Mouse (Mus musculus) heart, postnatal 36 days (tissue): ENCODE measurements around the gene Abr. TPM values are rescaled to one million over a fixed set of nuclear protein-coding genes. Genes with fewer than 3 reads are reported as not detected.

Experiments used
- DNase-seq, 2 experiments: peaks; one replicate each; pipeline ENCODE4 v3.0.0; 2021 to 2022
- intact Hi-C: fragments of 180-260 bp; cut with DNase I; formaldehyde crosslinking; loops from one replicate; pipeline ENCODE4 v1.15.1; 2025
- total RNA-seq, 2 experiments: library from RNA; stranded (reverse); gene quantifications; 2 replicates each; pipeline ENCODE4 v1.2.3; 2021

Gene Abr
- total RNA-seq, 2 experiments from 2014 or later, result 25.8 TPM

DNA sequence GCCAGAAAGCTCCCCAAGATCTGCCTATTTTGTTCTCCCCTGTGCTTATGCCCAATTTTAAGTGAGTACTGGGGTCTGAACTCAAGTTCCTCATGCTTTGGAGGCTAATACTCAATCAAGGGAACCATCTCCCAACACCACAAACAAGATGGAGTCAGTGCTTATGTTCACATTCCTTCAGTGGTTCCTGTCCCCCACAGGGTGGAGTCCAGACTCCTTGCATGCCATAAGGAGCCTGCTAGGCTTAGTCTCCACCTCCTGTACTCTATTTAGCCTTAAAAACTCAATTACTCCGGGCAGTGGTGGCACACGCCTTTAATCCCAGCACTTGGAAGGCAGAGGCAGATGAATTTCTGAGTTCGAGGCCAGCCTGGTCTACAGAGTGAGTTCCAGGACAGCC is 2.8 kb upstream of the Abr start:
- intact Hi-C loops, result no loop called here
- DNase-seq, result no peak

DNA sequence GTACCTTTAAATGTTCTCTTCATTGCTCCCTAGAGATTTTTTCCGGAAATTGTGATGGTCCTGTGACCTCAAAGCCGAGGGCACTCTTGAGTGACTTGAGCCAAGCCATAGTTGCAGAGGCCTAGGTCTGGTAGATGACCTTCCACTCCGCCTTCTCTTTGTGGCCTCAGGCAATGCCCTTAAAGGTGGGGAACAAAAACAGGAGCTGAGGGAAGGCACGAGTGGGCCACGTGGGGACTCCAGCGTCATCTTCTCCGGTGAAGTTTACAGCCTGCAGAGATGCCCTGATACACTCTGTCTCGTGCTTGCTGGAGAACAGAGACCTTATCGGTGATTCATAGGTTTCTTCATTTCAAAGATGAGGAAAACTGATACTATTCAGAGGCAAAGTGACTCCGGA is 2.0 kb upstream of the Abr start:
- intact Hi-C loops, result no loop called here
- no peak for DNase-seq

DNA sequence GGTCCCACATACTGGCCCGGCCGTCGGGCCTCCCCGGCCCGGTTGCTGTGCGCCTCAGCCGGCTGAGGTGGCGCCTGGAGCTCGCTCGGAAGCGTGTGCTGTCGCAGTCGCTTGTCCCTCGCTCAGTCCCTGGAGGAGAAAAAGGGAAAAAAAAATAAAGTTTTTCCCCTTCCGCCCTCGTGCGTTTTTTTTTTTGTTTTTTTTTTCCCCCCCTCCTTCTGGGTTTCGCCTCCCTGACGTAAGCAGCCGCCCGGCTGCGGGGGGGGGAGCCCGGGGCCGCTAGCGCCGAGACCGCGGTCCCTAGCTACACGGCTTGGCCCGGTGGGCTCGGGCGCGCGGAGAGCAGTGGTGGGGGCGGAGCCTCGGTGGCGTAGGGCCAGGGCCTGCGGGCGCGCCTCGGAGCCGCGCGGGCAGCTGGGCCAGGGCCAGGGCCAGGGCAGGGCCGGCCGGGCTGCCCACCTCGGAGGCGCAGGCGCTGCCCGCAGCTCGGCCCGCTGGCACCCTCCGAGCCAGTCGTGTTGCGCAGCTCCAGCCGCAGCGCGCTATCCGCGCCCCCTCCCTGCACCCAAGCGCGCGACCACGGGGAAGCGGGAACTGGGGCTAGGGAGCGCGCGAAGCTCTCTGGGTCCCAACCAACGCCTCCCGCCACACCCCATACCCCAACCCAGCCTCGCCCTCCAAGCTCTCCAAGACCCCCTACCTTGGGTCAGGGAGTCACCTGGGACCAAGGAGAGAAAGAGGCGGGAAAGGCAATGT is 1.3 kb upstream of the Abr start:
- intact Hi-C loops, result no loop called here
- peak; percentile 69 to 70 for DNase-seq

DNA sequence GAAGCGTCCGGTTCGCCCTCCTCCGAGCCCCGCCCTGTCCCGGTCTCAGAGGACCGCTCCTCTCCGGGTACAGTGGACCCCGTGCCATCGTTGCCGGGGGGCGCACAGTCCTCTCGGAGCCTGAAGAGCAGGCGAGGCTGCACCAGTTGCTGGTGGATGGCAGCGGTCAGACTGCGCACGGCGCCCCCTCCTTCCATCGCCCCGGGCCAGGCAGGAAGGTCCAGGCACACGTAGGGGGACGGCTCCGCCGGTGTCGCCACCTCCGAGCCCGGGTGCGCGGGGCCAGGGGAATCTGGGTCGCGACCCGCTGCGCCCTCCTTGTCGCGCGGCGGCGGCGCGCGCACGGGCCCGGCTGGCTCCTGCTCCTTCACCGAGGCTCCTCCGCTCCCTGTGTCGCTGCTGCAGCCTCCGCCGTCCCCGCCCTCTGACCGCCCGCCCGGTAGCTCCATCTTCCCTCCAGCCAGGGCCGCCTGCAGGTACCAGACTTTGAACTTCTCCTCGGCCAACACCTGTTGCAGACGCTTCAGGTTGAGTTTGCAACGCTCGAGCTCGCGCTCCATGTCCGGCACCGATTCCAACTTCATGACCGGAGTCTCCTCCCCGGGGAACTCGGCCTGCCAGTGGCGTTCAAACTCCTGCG is 572 bp upstream of the Abr start:
- peak; percentile 23 to 47 for DNase-seq
- intact Hi-C loops, result no loop called here

DNA sequence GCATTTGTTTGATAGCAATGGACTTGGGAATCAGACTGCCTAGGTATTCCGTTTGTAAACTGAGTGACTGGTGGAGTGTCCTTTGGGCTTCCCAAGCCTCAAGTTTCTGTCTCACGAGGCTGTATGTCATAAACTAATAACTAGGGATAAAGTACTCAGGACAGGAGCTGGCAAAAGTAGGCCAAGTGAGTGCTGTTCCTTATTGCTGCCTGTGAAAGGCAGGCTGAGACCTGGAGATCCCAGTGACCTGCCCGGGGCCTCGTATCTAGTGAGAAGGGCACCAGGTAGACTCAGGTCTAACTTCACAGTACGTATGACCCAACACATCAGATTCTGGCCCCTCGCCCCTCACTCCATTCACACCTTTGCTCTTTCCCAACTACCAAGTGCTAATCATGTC is 4.0 kb downstream of the Abr start:
- DNase-seq, result no peak
- intact Hi-C loops, result no loop called here

DNA sequence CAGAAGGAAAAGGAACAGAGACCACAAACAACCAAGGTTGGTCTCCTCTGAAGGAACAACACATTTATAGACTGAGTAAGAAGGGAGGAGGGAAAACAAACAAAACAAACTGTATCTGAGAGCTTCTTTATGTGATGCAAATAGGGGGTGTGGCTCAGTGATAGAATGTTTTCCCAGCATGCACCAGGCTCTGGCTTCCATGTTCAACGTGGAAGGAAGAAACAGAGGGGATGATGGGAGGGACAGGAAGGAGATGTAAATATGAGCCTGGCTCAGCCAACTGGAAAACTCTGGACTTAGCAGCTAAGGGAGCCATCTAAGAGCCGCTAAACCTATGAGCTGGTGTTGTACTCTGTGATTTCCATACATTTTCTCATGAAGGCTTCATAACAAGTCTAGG is 7.9 kb downstream of the Abr start:
- DNase-seq, result no peak
- intact Hi-C loops, result no loop called here

DNA sequence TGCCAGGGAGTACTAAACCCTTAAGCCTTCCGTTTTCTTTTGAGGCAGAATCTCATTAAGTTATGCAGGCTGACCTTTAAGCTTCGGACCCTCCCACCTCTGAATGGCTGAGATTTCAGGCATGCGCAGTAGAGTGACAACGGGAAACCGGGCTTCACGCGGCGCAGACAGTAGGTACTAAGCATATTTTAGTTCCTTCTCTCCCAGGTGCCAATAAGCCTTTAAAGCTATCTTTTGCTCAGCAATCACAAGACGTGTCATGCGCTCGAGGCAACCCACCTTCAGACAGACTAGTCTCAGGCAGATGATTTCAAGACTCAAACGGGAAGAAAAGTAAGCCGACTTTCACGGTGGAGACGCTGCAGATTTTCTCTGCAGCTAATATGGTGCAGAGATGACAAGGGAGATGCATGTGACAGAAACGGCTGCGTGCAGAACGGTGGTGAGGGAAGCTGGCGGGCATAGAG is 9.4 kb downstream of the Abr start:
- peak; percentile 10 to 13 for DNase-seq
- intact Hi-C loops, result no loop called here

DNA sequence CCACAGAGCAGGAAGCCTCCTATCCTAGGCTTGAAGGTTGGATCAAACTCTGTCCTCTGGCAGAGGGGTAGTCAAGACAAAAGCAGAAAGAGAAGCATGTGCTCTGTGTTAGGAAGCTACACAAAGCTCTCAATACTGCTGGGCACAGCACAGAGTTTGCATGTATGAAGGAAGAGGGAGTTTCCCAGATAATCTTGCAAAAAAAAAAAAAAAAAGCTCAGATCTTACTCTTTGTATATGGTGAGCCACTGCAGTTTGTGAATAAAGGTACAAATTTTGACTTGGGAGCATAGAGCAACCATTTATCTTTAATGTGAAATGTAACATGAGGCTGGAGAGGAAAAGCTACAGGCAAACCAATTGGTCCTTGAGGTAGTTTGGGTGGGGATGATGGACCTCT is 11.2 kb downstream of the Abr start:
- DNase-seq, result no peak
- intact Hi-C loops, result no loop called here

DNA sequence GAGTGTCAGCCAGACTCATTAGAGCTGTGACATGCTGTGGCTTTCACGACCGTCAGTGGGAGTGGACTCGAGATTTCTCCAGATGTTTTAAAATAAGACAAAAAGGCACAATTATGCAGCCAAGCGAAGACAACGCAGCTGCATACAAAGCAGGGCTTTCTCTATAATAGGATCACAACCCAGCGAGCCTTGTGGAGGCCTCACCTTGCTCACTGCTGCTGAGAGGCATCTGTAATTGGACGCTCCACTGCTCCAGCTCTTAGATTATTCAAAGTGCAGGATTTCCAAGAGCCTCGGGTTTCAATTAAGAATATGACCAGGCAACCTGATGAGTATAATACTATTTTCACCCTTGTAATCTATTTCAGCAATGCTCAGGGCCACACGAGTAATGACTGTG is 15.6 kb downstream of the Abr start:
- intact Hi-C loops, result no loop called here
- no peak for DNase-seq

DNA sequence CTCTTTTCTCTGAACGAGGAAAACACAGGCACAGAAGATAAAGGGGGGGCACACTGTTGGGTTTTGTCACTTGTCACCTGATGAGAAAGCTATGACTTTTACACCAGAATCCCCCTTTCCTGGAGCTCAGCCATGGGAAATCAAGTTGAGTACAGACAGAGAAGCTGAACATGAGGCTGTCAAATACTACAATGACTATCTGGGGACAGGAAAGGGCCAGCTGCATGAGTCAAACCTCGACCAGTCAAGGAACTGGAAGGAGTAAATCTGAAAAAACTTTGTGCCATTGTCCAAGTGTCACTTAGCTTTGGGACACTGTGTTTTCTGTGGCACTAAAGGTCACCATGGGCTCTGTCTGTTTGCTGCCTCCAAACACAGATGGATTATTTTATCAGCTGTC is 22.9 kb downstream of the Abr start:
- intact Hi-C loops, result no loop called here
- DNase-seq, result no peak

DNA sequence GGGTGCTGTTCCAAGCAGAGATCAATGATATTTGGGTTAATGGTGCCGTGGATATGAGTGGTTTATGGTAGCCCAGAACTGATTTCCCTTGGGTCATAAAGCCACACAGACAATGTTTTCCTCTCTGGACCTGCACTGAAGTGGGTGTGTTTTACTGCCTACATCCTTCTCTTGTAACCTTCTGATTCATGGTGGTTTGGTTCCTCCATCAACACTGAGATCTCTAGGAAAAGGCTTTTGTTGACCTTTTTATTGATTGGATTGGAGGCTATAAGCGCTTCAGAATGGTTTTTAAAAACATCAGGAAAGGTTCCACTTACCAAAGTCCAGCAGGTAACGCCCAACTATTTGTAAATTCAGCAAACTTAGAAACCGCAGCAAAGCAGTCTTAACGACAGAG is 23.4 kb downstream of the Abr start:
- DNase-seq, result no peak
- intact Hi-C loops, result no loop called here

DNA sequence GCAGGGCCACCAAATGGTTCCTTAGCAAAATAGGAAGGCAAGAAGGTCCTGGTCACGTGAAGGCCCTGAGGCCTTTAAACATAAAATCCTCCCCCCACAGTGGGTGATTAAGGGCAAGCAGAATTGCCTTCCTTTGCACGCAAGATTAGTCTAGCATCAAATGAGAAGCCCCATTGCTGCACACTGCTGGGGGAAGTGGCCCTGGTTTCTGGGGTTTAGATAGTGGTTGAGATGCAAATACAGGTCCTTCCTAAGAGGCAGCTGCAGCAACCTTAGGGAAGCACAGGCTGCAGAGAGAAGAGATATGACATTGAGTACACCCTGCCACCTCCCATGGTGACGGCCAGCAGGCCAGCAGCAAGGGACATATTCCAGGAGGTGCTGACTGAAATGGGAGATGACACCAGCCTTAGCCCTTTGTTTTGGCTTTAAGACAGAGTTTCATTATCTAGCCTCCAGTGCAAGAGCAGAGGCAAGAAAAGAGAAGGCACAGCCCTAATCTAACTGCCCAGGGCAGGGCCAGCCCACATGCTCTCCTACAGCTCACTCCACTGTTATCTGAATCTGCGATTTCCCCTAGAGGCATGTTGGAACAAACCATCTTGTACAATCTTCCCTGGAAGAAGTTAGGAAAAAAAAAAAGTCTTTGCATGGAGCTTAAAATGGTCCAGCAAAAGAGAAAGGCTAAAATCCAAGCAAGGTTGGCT is 28.3 kb downstream of the Abr start:
- no peak for DNase-seq

DNA sequence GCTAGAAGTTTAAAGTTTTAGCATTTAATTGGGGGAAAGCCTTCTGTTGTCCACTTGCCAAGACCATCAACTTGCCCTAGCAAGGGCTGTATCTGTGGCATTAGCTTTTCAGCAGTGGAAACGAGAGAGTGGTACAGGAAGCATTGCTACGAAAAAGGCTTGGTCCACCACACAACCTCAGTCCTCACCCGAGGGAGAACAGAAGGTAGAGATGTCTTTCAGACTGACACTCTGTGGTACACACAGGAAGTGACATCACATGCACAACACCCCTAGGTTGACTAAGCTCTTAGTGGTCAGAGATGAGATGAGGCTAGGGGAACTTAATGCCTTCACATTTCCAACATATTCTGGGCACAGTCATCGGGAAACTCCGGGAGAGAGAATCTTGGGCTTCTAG is 32.4 kb downstream of the Abr start:
- no peak for DNase-seq
- intact Hi-C loops, result no loop called here

More for the DNA sequence above, 28.3 kb downstream of the Abr start:
- intact Hi-C loops, result no loop called here

DNA sequence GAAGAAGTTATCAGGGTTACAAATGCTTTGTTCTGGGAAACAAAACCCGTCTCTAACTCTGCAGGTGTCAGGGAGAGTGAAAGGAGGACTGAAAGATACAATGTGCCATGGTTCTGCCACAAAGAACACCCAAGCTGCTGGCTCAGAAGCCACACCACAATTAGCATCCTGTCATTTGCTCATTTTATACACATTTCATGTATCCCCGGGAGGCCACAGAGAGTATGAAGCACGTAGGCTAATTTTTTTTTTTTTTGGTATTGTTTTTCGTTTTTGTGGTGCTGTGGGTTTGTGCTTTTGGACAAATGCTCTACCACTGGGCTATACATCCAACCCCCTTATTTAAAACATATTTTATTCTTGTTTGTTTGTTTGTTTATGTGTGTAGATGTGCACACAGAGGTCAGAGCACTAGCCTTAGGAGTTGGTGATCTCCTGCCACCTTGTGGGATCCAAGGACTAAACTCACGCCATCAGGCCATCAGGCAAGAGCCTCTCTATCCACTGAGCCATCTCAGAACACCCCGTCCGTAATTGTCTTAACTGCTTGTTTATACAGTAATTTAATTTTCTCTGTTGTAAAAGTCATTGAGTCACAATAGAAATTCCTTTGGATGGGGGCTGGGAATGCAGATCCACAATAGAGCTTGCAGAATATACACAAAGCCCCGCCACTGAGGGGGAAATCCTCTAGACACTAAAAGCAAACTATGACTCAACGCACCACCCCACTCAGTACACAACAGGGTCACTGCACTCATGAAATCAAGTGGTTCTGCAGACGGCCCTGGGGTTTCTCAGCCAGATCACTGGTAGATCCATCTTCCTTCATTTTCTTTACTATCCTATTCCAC is 33.3 kb downstream of the Abr start:
- intact Hi-C loops, result no loop called here
- DNase-seq, result no peak

DNA sequence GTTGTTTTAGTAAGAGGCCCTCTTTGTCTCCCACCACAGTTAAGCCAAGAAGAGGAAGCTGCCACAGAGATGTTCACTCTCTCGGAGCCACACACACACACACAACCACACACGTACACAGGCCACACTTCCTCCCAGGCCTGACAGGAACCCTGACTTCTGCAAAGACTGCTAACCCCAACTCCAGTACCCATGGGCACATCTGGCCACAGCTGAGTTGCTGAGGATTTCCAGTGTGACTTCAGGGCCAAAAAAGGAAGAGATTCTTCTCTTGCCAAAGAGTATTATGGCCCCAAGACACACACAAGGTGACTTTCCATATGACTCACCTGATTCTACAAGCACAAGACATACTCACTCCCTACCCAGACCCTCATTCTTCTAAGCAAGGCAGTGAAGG is 34.1 kb downstream of the Abr start:
- intact Hi-C loops, result no loop called here

DNA sequence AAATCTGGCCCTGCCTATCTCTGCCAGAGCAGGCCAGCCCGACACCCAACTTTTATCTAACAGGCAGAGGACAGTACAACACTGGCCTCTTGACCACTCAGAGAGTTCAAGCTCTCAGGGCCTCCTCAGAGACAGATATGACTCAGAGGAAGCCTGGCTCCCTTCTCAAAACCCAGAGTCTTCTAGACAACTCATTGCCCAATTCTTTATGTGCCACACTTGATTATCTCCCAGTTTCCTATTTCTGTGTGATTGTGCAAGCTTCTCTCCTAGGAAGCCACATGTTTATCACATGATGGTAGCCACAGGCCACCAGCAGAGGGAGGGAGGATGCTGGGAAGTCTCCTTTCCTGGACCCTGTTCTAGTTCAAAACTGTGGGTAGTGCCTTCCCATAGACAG is 34.8 kb downstream of the Abr start:
- intact Hi-C loops, result no loop called here
- DNase-seq, result peak; percentile 13 to 14

More for the DNA sequence above, 34.1 kb downstream of the Abr start:
- DNase-seq, result no peak

DNA sequence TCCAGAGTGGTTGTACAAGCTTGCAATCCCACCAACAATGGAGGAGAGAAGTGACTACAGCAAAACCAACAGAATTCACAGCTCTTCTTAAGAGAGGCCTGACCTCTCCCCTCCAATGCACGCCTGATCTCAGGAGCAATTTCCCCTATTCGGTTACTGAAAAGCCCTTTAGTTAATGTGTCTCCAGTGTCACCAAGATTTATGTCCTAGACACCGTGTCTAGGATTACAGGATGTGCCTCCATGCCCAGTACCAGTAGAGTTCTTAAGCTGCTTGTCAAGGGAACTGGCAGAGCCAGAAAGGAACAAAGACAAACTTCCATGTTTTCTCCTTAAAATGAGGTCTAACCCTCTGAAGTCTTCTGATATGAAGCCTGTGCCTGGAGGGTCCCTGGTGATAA is 36.0 kb downstream of the Abr start:
- intact Hi-C loops, result no loop called here
- DNase-seq, result no peak

DNA sequence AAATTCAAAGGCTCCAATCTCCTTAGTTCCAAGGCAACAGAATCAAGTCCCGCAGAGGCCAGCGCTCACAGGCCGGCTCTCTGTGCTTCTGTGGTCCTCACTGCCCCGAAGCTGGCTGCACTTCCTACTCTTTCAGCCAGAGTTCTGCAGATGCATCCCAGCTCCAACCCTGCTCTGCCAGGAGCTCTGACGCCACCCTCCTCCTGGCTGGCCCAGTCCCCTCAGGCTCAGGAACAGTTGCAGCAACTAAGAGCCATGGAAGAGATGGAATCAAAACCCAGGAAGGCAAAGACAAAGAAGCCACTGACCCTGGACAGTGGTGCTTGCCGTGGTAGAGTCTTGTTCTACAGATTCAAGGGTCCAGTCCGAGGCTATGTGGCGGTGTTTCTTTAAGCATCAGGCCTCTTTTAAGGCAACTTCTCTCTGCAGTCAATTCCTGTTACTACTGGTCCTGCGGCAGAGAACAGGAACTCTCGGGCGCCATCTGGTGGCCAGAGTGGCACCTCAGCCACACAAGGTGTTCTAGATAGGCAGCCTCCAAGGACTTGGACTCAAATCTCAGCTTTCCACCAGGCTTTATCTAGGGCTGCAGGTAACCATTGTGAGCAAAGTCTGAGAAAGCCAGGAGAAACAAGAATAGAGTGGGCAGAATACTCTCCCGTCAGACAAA is 44.4 kb downstream of the Abr start:
- intact Hi-C loops, result loop anchor here (1.0 kb wide), 3 partner anchors 36 to 121 kb away; no protein-coding TSS in a partner anchor
- peak; percentile 88 to 94 for DNase-seq

DNA sequence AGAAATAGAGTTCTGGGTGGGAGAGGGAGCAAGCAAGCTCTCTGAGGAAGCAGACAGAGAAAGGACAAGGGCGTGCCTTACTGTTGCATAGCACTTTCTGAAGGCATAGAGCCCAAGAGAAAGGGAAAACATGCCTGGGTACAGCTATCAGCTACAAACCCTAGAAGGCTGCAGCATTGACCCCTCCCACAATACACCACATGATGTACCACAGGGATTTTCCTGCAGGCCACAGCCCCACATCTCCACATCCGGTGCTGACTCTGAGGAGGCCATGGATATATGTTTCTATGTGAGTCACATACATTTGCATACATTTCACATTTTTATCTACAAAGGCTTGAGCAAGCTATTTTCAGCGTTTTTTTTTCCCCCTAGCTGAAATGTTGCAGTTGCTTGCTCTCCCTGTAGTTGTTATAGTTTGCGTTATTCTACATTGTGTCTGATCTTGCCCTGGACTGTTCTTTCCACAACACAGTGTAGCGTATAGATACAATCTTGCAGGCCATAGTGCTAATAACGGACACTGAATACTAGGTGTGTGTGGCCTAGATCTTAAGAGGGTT is 49.2 kb downstream of the Abr start:
- no peak for DNase-seq
- intact Hi-C loops, result no loop called here

DNA sequence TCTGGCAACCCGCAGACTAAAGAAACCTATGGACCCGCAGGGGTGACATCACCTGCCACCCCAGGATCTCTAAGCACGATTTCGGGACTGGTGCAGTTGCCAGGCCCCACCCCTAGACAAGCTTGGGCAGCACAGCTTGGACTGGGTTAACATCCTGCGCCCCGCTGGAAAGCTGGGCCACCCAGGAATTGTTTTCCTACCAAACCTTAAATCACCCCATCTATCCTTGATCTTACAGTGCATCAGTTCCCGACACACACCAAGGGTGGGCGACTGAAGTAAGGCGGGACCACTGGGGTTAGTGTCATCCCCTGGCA is 50.5 kb downstream of the Abr start:
- intact Hi-C loops, result no loop called here
- DNase-seq, result no peak
